Mouse (Mus musculus): Measurements from ENCODE around the gene 4933417A18Rik. TPM values are rescaled to one million over a fixed set of nuclear protein-coding genes. Genes with fewer than 3 reads are reported as not detected.

4933417A18Rik gene
- polyA plus RNA-seq (2012; rRNA removed): not detected in 2 replicates

DNA sequence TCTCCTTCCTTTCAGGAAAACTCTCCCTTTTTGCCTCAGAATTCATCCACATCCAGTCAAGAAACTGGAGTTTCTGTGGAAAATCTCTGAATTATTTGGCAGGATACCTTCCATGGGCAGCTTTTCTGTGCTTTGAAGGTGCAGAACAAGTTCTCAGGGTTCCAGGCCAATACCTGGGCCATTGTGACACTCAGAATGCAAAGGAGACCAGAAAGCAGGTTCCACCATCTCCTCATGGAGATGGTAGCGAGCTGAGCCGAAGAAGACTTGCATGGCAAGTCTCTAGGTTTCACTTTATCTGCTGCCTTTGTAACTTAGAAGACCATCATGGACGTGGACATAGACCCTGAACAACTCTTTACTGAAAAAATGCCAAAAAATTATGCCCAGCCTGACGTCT is at the start of gene 4933417A18Rik, which contains the start of gene Fam217a:
4933417A18Rik (plus strand) TSS at position 200 of the 400 bp plus-strand sequence.
Fam217a (minus strand) TSS at position 101 of the 400 bp plus-strand sequence.

GRCm38 (mm10) chr13:34875166-34875710 is 49.0 kb upstream of the 4933417A18Rik start, which contains the start of gene Prpf4b:
Gene Prpf4b (plus strand): TSS chr13:34875302.

GRCm38 (mm10) chr13:34963511-34964397 is 39.5 kb downstream of the 4933417A18Rik start, which contains the start of gene Eci3:
Gene Eci3 (minus strand): TSS chr13:34963810.

Other genes starting within 250 kb of the 4933417A18Rik start
- gene Fam50b, start 189.6 kb upstream of the 4933417A18Rik start, polyA plus RNA-seq (2012; rRNA removed): 0.04 and 0.06 TPM in 2 replicates
- 133 and 155 TPM in 2 replicates for gene Prpf4b, start 49.1 kb upstream of the 4933417A18Rik start, polyA plus RNA-seq (2012; rRNA removed)
- 1.1 and 1.2 TPM in 2 replicates for gene Fam217a, start 99 bp upstream of the 4933417A18Rik start, polyA plus RNA-seq (2012; rRNA removed)
- gene Eci3, start 39.4 kb downstream of the 4933417A18Rik start, polyA plus RNA-seq (2012; rRNA removed): 0.42 and 0.55 TPM in 2 replicates
- gene Eci2, start 102.7 kb downstream of the 4933417A18Rik start, polyA plus RNA-seq (2012; rRNA removed): 86.0 and 112 TPM in 2 replicates

Measured in central nervous system, embryonic 11.5 days (tissue).